Mouse (Mus musculus): ENCODE data around the gene Pla2g4a.

DNA sequence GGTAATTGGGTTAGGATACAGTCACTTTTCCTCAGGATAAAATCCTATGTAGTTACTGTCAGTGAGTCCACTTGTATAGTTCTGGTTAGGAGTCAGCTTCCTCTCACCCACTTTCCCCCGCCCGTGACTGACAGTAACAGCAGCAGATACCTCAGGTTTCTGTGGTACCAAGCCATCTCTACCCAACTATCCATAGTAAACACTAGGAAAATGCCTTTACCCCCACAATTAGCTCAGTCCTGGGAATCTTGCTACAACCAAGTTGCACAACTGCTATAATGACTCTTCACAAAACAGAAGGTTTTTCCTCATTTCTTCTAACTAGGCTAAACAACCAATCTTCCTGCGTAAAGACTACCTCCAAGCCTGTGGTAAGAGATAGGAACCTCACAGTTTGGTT is 14.7 kb downstream of the Pla2g4a start:
- no peak for TF ChIP-seq CTCF (IDR thresholded peaks at IDR 0.05; ENCODE audit: low read depth)
- TF ChIP-seq EP300 (IDR thresholded peaks at IDR 0.05; ENCODE audit: low read depth) = no peak
